Mouse (Mus musculus) lung, postnatal 36 days (tissue): ENCODE measurements at regions not wholly inside any gene's neighbourhood (a gene's known extent, or its start where the extent isn't known, plus 50 kb on each side); places are given as distances from the start of the nearest gene placed in this dataset.

Experiments used
- DNase-seq: peaks from one replicate; pipeline ENCODE4 v3.0.0; 2022; ENCODE audit warnings: mixed read lengths

GRCm38 (mm10) chr2:75352564-75352963 lies 306.5 kb upstream of the Hnrnpa3 start:
- no peak for DNase-seq

- DNase-seq: no peak
Observed at GRCm38 (mm10) chr2:75356691-75357375, 302.2 kb upstream of the Hnrnpa3 start.

- DNase-seq: no peak
Observed at GRCm38 (mm10) chr2:75357516-75357915, 301.5 kb upstream of the Hnrnpa3 start.

- no peak for DNase-seq
Observed at GRCm38 (mm10) chr2:75360936-75361335, 298.1 kb upstream of the Hnrnpa3 start.

GRCm38 (mm10) chr2:75376666-75377065 lies 282.4 kb upstream of the Hnrnpa3 start:
- DNase-seq: no peak

GRCm38 (mm10) chr2:75385551-75386263 lies 273.4 kb upstream of the Hnrnpa3 start:
- DNase-seq: no peak

GRCm38 (mm10) chr2:75386636-75387035 lies 272.4 kb upstream of the Hnrnpa3 start:
- DNase-seq: no peak

- no peak for DNase-seq
Observed at GRCm38 (mm10) chr2:75392041-75392440, 267.0 kb upstream of the Hnrnpa3 start.

- DNase-seq: no peak
Observed at GRCm38 (mm10) chr2:75394928-75395673, 264.0 kb upstream of the Hnrnpa3 start.

- no peak for DNase-seq
Observed at GRCm38 (mm10) chr2:75396016-75396415, 263.0 kb upstream of the Hnrnpa3 start.

GRCm38 (mm10) chr2:75400291-75400870 lies 258.7 kb upstream of the Hnrnpa3 start:
- peak; percentile 4 for DNase-seq

- no peak for DNase-seq
Observed at GRCm38 (mm10) chr2:75403791-75404190, 255.3 kb upstream of the Hnrnpa3 start.

GRCm38 (mm10) chr2:75405524-75406214 lies 253.4 kb upstream of the Hnrnpa3 start:
- no peak for DNase-seq

- DNase-seq: peak; percentile 51
Observed at GRCm38 (mm10) chr2:75406721-75407455, 252.2 kb upstream of the Hnrnpa3 start.

GRCm38 (mm10) chr2:75407560-75407959 lies 251.5 kb upstream of the Hnrnpa3 start:
- no peak for DNase-seq

- DNase-seq: no peak
Observed at GRCm38 (mm10) chr2:75408016-75408415, 251.0 kb upstream of the Hnrnpa3 start.

GRCm38 (mm10) chr2:75409806-75410205 lies 249.3 kb upstream of the Hnrnpa3 start:
- DNase-seq: no peak

GRCm38 (mm10) chr2:75412735-75413134 lies 246.3 kb upstream of the Hnrnpa3 start:
- DNase-seq: no peak

GRCm38 (mm10) chr2:75418689-75419088 lies 240.4 kb upstream of the Hnrnpa3 start:
- DNase-seq: no peak

GRCm38 (mm10) chr2:75419142-75419541 lies 239.9 kb upstream of the Hnrnpa3 start:
- no peak for DNase-seq

GRCm38 (mm10) chr2:75422798-75423685 lies 236.0 kb upstream of the Hnrnpa3 start:
- no peak for DNase-seq
